Mouse (Mus musculus) C2C12 (cell line): ENCODE measurements around the gene Vps39.

Source experiments
- CEBPB ChIP-seq: IDR thresholded peaks from one replicate; pipeline ENCODE4 v1.6.1; 2011; ENCODE audit warnings: low read depth, mild to moderate bottlenecking, control low read depth, moderate library complexity
- CTCF ChIP-seq: IDR thresholded peaks from one replicate; pipeline ENCODE4 v1.5.1; 2011; ENCODE audit not compliant: control insufficient read depth, insufficient read depth, insufficient read length
- FOSL1 ChIP-seq: IDR thresholded peaks from one replicate; pipeline ENCODE4 v1.8.0; 2011; ENCODE audit warnings: mild to moderate bottlenecking, low read length; ENCODE audit not compliant: poor library complexity, insufficient read depth, severe bottlenecking
- MAX ChIP-seq: IDR thresholded peaks from one replicate; pipeline ENCODE4 v1.6.1; 2011; ENCODE audit warnings: mild to moderate bottlenecking, control low read depth
- MYOD1 ChIP-seq: IDR thresholded peaks from one replicate; pipeline ENCODE4 v1.6.1; 2011; ENCODE audit warnings: low read depth; ENCODE audit not compliant: control insufficient read depth, insufficient read length
- MYOG ChIP-seq: IDR thresholded peaks from one replicate; pipeline ENCODE4 v1.6.1; 2011; ENCODE audit not compliant: control insufficient read depth, insufficient read length; ENCODE audit errors: extremely low read depth
- USF1 ChIP-seq: IDR thresholded peaks from one replicate; pipeline ENCODE4 v1.6.1; 2011; ENCODE audit warnings: low read depth, mild to moderate bottlenecking, control low read depth, moderate library complexity

DNA sequence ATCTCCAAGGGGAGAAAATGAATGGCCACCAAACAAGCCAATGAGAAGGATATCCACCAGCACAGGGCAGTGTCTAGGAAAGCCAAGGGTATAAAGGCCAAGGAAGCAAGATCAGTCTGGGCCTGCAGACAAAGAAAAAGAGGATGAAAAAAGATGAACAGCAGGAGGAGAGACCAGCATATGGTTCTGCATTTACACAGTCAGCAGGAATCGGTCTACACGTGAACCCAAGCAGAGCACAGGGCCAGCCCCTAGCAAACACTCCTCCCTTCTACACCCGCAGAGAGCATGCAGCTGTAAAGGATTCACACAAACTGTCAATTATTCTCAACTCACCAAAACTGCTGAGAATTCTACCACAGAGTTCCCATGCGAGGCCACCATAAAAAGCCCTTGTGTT is 20.9 kb upstream of the Vps39 start:
- TF ChIP-seq CTCF = no peak
- TF ChIP-seq USF1 = no peak
- no peak for TF ChIP-seq MAX
- no peak for TF ChIP-seq MYOG
- no peak for TF ChIP-seq CEBPB
- TF ChIP-seq FOSL1 = no peak
- TF ChIP-seq MYOD1 = no peak
